Mouse (Mus musculus): ENCODE measurements around the gene Ccl4.

The Ccl4 gene

DNA sequence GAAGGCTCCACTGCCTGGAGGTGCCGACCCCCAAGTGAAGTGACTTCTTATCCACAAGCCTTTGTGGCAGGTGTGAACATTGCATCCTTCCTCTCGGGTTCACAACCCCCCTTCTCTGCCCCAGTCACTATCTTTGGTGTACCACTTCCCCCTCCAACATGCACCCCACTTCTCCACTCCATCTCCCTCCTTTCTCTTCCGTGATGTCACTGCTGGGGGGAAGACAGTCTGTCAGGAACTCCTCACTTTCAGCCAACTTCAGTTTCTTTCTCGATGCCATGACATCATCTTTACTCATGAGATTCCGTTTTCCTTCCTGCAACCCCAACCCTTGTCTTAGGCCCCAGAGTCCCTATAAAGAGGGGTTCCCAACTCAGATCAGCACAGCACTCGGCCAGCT lies at the start of gene Ccl4:
Ccl4 (plus strand) TSS at position 381 of the 400 bp plus-strand sequence.
- DNase-seq = no peak

DNA sequence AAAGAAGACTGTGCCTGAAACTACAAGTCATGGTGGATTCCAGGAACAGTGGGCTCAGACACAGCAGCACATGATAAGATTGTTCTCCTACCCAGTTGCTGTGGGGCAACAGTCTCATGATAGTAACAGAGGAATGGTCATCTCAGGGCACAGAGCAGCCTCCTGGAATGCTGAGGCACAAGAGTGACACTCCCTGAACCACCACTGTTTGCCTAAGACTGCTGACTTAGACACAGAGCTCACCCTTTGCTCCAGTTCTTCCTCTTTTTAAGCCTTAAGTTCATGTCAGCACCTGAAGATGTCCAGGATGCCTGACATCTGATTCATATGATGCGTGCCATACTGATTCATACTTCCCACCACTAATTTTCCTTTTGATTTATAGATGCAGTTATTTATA lies 45.8 kb upstream of the Ccl4 start:
- no peak for DNase-seq

DNA sequence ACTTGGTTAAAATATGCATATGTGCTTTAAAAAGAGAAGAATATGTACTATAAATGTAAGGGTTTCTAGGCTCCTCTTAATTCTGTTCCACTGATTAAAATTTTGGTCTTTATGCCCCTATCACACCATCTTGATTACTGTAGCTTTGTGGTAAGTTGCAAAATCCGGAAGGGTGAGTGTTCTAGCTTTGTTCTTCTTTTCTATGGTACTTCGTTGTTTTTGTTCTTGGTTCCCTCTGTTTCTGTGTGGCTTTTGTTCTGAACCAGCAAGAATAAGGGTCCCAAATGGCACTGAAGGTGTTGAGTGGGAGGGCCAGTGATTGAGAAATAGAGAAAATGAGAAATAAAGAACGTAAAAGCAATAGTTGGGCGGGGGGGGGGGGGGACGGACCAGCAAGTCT lies 44.1 kb upstream of the Ccl4 start:
- no peak for DNase-seq

DNA sequence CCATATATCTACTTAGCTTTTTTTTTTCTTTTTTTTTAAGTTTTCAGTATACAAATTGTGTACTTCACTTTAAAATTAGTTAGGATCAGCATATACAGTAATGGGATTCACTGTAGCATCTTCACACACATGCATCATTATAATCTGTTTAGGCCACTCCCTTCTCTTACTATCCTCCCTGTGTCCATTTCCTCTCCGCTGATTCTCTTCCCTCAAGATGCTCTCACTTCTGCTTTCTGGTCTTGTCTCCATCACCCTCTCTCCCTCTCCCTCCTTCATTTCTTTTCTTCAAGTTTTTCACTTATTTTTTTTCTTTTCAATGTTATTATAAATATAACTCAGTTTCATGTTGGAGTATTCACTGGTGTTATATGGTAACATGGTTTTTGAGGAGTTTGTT lies 43.3 kb upstream of the Ccl4 start:
- DNase-seq = no peak

DNA sequence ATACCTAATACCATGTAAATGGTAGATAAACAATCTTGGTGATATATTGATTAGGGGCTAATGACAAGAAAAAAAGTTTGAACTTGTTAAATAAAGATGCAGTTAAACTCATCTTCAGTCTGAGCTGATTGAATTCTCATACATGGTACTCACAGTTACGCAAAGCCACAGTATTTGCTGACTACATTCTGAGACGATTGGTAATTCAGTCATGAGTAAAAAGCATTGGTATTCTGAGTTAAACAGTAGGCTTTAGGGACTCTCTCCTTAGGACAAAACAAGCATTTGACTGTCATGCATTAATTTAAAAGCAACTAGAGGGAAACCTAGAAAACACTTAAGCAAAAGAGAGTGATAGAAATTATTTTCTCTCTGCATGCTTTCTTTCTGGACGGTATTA lies 38.8 kb upstream of the Ccl4 start:
- DNase-seq = no peak

DNA sequence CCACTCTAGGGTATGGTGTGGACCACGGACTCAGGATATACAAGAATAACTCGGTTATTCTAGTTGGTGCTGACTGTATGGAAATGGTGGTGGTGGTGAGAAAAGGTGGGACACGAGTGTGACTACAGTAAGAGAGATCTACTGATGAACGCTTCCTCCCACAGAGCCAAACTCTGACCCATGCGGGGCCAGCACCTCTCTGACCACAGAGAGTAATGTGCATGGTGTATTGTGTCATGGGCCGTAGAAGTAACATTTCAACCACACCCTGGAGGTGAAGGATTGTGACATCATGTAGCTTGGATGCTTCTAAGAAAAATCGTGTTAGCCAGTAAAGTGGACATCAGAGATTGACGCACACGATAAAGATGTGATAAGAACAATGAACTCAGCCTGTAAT lies 33.6 kb upstream of the Ccl4 start:
- DNase-seq = no peak

DNA sequence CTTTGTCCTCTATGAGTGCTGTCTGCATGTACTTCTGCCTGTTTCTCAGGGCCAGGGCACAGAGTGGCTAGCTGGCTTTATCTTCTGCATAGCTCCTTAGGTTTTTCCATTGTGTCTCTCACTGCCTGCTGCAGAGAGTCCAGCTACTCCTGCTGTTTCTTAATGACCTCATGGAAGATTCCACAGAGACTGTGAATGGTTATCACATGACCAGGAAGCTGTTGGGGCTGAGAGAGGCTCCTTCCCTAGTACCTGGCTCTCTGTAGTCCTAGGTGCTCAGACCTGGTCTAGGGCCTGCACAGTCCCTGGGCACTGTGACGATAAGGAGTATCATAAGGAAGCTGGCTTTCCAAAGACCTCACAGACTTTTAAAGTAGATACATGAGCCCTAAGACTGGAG lies 31.8 kb upstream of the Ccl4 start:
- no peak for DNase-seq

DNA sequence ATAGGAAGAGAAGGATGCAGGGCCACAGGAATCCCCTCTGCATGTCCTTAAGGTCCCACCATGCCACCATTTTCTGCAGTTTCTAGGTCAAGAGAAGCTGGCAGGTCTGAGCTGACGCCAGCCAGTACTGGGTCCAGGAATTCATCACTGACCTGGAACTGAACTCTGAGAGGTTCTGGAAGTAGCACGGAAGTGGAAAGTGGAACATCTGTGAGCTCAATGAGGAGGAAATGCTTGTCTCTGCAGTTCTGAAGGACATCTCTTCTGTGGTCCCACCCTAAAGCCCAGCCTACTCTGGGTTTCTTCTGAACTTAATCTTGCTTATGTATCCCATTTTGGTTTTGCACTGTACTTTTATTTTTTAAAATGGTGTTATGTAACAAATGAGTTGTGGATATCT lies 31.3 kb upstream of the Ccl4 start:
- DNase-seq = no peak

DNA sequence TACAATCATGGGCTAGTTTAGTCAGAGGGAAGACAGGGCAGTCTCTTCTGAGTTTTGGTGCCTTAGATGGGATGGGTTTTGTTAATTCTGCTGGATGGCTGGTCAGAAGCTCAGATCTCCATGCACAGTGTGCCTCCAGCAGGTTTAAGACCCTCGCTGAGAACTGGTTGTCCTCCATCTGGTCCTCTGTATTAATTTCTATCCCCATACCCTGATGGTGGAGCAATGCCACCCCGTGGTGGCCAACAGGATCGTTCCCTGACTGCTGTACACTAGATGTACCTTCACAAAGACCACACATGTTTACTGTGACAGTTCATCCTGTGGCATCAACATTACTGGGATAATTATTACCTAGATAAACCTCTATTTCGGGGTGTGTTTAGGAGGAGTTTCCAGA lies 29.6 kb upstream of the Ccl4 start:
- no peak for DNase-seq

DNA sequence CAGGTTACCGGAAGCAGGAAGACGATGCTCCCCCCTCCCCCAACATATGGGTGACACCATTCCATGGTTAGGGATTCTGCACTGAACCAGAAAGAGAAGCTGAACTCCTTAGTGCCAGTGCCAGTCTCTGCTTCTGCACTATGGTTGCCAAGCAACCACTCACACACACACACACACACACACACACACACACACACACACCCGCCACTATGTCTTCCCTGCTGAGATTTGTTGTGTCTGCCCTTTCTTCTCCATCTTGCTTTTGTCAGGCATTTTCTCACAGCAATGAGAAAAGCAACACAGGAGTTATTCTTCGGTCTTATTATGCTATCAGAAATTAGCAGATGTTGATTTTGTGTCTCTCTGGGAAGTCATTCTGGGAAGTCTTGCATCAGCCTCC lies 28.0 kb upstream of the Ccl4 start:
- DNase-seq = no peak

DNA sequence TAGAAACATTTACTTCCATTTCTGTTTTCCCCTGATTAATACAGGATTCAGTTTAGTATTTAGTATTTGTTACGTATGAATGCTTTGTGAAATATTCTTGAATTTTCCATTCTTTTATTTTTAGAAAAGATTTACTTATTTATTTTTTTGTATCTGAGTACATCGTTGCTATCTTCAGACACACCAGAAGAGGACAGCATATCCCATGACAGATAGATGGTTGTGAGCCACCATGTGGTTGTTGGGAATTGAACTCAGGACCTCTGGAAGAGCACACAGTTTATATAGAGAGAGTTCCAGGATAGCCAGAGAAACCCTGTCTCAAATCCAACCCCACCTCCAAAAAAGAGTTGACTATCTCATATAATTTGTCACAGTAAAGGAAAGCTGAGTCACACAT lies 27.5 kb upstream of the Ccl4 start:
- no peak for DNase-seq

DNA sequence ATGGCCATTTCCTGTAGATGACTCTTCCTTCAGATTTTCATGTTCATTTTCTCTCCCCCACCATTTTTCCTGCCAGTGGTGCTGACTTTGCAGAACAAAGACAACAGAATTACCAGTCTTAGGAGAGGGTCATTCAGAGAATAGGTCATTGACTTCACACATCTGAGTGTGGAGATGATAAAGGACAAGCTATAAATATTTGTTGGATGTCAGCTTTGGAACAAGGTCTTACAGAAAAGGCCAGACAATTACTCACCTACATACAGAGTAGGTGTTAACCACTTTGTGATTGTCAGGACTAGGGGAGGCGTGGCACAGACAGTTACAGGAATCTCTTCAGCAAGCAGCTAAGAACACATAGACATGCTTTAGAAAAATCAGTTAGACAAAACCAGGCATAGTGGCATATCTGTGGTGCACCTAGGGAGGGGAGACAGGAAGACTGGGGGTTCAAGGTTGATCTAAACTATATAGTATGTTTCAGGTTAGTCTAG lies 25.6 kb upstream of the Ccl4 start:
- DNase-seq = no peak

DNA sequence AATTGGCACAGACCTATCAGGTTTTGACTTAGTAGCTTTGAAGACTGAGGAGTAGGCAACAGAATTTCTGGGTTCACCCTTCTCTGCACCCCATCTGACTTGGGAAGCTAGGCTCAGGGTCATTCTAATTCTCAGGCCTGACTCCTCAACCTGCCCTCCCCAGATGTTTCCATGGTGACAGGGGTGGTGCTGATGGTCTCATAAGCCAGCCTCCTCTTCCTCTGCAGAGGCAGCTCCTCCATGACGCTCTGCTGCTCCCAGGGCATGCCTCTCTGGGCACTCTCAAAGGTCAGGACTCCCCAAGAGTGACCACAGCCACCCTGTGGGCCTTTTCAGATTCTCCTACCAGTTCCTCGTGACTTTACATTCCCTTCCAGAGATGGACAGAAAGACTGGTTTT lies 23.4 kb upstream of the Ccl4 start:
- no peak for DNase-seq

DNA sequence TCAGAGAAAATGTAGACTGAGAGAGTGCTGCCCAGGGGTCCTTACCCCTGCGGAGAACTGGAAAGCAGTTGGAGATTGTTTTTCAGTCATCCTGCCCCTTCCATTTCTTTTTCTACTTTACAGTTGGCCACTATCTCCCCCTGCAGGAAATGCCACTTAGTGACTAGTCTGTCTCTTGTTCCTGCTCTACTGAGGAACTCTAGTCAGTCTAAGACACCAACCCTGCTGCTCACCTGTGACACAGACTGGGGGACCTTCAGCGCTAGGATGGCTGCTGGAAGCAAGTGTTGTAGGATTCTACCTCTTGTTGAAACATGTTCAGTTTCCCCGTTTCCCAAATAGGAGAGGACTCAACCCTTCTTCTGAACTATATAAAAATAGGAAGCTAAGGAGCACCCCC lies 22.9 kb upstream of the Ccl4 start:
- no peak for DNase-seq

DNA sequence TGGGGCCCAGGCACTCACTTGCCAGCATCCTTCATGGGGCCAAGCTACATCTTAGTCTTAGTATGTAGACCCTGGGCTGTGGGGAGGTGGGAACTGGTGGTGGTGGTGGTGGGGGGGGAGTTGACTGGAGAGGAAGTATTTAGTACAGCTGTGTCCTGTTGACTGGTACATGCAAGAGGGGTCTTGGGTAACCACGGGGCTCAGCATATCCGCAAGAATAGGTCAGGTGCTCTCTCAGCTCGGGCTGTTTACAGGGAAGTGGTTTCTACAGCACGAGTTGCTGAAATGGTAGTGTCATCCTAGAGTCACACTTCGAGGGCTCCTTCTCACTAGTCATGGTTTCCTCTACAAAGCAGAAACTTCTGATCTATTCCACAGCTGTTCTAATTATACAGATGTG lies 22.2 kb upstream of the Ccl4 start:
- no peak for DNase-seq

DNA sequence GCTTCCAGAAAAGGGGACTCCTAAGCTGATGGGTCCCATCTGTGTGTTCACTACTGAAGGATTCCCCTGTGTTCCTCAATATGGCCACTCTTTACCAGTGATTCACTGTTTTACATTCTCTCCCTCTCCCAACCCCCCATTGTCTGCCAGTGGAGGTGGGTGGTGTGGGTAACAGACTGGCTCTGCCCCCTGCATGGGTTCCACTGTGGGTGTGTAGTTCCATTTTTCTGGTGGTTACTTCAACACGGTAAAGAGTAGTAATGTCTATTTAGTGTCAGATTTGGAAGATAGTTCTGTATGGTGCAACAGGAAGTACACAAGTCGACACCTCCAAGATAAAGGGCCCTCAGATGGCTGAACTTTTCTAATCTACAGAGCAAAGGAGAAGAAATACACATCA lies 21.2 kb upstream of the Ccl4 start:
- DNase-seq = no peak

DNA sequence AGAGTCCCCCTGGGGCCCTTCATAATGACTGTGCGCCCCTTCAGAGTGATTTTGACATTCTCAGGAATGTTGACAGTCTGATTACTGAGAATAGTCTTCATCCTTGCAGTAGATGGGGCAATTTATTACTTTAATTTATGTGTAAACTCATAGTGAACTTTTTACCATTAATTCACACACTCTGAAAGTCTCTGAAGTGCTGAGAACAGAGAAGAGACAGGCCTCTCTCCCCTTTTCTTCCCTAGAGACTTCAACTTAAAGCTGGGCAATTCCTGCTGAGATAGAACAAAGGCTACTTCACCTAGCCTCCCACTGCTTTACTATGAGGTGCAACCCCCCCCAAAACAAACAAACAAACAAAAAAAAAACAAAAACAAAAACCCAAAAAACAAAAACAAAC lies 16.9 kb upstream of the Ccl4 start, which contains the start of gene Rpl9-ps1:
Rpl9-ps1 (minus strand) TSS at position 101 of the 400 bp plus-strand sequence.
- no peak for DNase-seq

DNA sequence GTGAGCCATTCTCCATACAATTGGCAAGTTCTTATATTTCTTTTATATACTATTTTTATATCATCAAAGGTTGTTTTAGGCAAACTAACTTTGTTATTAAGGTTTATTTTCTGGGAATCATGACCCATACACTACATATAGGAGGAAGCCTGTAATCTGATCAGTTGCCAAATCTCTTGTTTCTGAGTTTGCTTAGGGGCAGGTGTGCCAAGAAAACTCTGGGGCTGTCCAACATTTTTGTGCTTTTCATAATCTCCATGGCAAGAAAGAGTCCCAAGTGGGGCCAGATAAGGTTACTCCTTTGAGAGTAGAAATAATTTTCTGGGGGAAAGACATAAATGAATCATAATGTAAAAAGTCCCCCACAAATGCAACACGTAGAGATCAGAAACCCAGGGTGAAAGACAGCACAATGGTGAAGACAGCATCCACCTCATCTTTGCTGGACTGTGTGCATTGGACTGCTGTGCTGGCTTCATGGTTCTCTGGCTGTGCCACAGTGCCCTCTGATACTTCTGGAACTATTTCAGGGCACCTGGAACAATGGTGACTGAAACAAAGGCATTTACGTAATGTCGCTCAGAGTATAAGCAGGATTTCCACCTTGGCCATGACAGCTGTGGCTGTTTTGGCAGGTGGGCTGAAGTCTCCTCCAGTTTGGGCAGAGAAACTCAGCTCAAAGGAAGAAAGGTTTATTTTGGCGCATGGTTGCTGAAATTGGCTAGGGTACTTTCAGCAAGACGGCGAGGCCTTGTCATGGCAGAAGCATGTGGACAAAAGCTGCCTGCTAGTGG lies 15.8 kb upstream of the Ccl4 start:
- DNase-seq = no peak

DNA sequence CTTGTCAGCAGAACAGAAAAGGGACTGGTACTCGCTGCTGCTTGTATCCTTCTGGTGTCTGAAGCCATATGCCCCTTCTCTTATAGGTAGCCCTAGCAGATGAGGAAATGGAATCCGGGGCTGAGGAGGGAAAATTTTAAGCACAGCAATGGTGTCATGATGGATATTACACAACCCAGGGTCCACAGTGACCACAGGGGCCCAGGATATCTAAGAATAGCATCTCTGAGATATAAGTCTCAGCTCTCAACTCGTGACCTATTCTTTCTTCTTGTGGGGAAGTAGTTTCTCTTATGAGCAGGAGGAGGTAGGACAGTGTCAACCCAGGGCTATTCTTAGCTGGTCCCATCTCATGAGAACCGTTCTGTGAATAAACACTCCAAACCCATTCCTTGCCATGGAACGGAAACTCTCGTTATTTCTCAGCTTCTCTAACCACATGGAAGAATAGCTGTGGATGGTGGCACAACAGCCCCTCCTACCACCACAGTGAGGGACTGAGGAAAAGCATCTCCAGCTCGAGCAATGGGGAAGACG lies 13.0 kb upstream of the Ccl4 start, which contains the start of gene Ccl3:
Ccl3 (minus strand) TSS at position 51 of the 537 bp plus-strand sequence.
- DNase-seq = no peak

DNA sequence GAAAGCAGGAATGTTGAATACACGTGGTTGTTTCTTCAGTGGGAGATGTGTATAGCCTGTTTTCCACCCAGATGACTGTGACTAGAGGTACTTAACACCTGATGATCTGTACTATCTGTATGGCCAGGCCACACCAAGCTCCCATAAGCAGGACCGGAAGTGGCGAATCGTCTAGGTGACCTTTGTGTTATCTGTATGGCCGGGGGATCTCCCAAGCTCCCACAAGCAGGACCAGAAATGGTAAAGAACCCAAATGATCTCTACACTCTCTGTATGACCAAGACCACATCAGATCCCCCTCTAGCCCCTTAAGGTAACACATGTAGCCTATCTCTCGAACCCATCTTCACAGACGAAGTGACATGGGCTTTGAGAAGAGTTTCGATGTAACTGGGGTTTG lies 7.8 kb upstream of the Ccl4 start:
- DNase-seq = no peak

DNA sequence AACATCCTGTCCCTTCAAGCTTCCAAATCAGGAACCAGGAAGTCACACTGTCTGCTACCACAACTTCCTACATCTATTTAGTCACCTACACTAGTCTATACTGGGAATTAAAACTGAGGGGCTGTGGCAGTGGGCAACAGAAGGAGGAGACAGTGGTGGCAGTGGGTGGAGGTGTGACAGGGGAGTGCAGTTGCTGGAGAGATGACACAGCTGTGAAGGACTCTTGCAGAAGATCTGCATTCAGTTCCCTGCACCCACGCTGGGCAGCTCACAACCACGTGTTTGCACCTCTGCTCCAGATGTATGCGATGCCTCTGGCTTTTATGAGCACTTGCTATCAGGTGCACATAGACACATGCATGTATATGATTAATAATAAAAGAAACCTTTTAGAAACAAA lies 4.9 kb upstream of the Ccl4 start:
- DNase-seq = no peak

DNA sequence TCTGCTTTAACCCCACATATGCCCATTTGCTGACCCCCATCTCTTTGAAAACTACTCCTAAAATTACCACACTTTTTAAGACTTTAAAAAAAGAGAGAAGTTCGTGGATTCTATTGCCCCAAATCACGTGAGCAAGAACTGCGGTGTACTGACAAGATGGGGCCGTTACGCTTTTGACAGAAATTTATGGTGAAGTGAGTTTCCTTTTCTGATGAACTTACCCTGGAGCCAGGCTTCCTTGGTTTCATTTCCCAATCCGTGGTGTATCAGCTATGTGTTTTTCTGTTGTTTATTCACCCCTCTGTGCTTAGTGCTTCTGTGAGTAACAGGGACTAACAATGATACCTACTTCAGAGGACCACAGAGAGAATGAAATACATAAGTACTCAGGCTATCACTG lies 3.6 kb upstream of the Ccl4 start:
- no peak for DNase-seq

DNA sequence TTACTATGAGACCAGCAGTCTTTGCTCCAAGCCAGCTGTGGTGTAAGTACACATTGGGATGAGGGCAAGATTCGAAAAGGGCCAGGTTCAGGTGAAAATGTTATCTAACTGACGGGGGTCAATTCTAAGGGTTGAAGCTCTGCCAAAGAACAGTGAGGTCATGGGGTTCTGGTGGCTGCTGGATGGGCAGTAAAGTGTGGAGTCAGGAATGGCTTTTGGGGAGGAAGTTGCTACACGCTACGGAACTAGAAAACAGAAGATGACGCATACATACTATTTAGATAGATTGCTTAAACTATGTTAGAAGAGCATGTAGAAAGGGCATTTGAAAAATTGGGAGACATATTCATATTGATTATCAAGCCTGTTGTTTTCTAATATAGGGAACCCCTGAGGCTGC lies 1.1 kb downstream of the Ccl4 start:
- DNase-seq = no peak

DNA sequence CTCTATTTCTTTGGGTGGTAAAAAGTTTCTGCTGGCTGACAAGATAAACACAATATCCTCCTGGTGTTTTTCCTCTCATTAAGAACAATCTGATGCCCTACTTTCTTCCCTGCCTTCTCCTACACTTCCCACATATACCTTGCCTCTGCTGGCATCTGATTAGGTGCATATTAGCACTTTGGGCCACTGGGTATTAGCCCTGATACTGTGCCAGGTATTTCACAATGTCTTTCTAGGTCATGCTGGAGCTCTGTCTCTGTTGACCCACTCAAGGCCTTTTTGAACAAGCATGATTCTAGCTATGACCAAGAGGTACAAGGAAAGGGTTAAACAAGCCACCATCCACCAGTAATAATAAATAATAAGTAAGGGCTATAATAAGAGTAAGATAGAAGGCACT lies 9.4 kb downstream of the Ccl4 start:
- no peak for DNase-seq

DNA sequence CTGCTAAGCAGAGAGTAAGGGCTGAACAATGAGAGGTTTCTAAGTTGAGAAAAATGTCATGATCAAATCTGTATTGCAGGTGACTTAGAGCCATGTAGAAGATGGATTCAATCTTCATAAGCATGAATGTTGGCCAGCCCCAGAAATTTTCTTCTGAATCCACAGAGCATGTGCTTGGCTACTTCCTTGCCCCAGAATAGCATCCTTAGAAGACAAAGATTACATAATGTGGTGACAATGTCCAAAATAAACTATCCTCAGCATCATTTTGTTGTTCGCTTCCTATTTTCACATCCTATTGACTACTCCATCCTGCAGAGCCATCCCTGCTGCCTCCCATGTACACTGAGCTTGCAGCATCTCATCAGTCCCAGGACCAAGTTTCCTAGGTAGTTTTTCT lies 13.3 kb downstream of the Ccl4 start:
- no peak for DNase-seq

Data from kidney, adult 11 months (tissue).